Mouse (Mus musculus) stomach, postnatal 0 days (tissue): Measurements from ENCODE around the gene Megf8.

Experiments
- CTCF ChIP-seq: IDR thresholded peaks from 2 replicates; pipeline ENCODE4 v1.5.1; 2016; ENCODE audit warnings: antibody characterized with exemption, low read depth, mild to moderate bottlenecking, moderate library complexity
- EP300 ChIP-seq: optimal IDR thresholded peaks from 2 replicates; pipeline ENCODE3; 2016; ENCODE audit warnings: antibody characterized with exemption

- TF ChIP-seq CTCF (peak; percentile 57), EP300 (peak; percentile 68)
These were observed 37.7 kb upstream of the Megf8 start for GRCm38 (mm10) chr7:25279076-25279860.
